Mouse (Mus musculus) thymus, adult 2 months (tissue): ENCODE results near the gene Ppfia2. TPM values are rescaled to one million over a fixed set of nuclear protein-coding genes. Genes with fewer than 3 reads are reported as not detected.

ENCODE experiments used
- DNase-seq: peaks from one replicate; pipeline ENCODE4 v3.0.0; 2021
- H3K27ac ChIP-seq: fragments of 200-500 bp; 2 replicates; pipeline ENCODE4 v1.5.1; 2012; ENCODE audit warnings: low read length, control low read depth; ENCODE audit not compliant: control insufficient read depth, insufficient read depth
- H3K27me3 ChIP-seq: fragments of 200-500 bp; 2 replicates; pipeline ENCODE4 v1.6.1; 2012; ENCODE audit warnings: mild to moderate bottlenecking, low read length, moderate library complexity, mixed read lengths; ENCODE audit not compliant: control insufficient read depth, insufficient read depth
- H3K36me3 ChIP-seq: fragments of 200-500 bp; 2 replicates; pipeline ENCODE4 v1.6.1; 2012; ENCODE audit warnings: mild to moderate bottlenecking, low read length, moderate library complexity; ENCODE audit not compliant: control insufficient read depth, insufficient read depth
- H3K4me1 ChIP-seq: fragments of 200-500 bp; replicated peaks from 2 replicates; pipeline ENCODE4 v1.6.1; 2012; ENCODE audit warnings: low read length; ENCODE audit not compliant: control insufficient read depth, insufficient read depth
- H3K4me3 ChIP-seq: fragments of 200-500 bp; 2 replicates; pipeline ENCODE4 v1.5.1; 2012; ENCODE audit warnings: mild to moderate bottlenecking, low read length, control low read depth, moderate library complexity; ENCODE audit not compliant: control insufficient read depth, insufficient read depth
- CTCF ChIP-seq: fragments of 200-500 bp; IDR thresholded peaks from 2 replicates; pipeline ENCODE4 v1.5.1; 2012; ENCODE audit warnings: mild to moderate bottlenecking, control low read depth, low read length, moderate library complexity, borderline replicate concordance; ENCODE audit not compliant: control insufficient read depth, poor library complexity, insufficient read depth; ENCODE audit errors: extremely low read depth
- POLR2A ChIP-seq: fragments of 200-500 bp; IDR thresholded peaks from 2 replicates; pipeline ENCODE4 v1.6.1; 2012; ENCODE audit warnings: mild to moderate bottlenecking, low read length, control low read depth, moderate library complexity; ENCODE audit not compliant: control insufficient read depth, poor library complexity, insufficient read depth; ENCODE audit errors: extremely low read depth
- WGBS: fragments of 180-500 bp; shearing (Covaris S2); methylation state at CpG from one replicate; pipeline ENCODE4 v1.1.7; 2018; 5-methylcytosine and 5-hydroxymethylcytosine counted together
- polyA plus RNA-seq: library from polyadenylated mRNA; depleted of rRNA; stranded (reverse); fragments of >200 nt; gene quantifications from 2 replicates; pipeline ENCODE4 v1.2.3, GENCODE M21; 2012

Gene Ppfia2
- polyA plus RNA-seq, 1 experiment = 0.01 TPM

- H3K27ac ChIP-seq = no peak overlapping the region
Observed at GRCm38 (mm10) chr10:106610222-106610621, 140.1 kb downstream of the Ppfia2 start.

GRCm38 (mm10) chr10:106618194-106618593 lies 148.1 kb downstream of the Ppfia2 start:
- no peaks in the 10 kb centered on the region for H3K36me3 ChIP-seq
- no peaks in the 10 kb centered on the region for H3K27me3 ChIP-seq
- TF ChIP-seq CTCF (no peak), POLR2A (no peak)
- 69% methylated on average over 1 of the region's 1 CpGs for WGBS
- H3K4me3 ChIP-seq = no peak overlapping the region
- DNase-seq = no peak
- H3K4me1 ChIP-seq = no peaks in the 10 kb centered on the region
- no peak overlapping the region for H3K27ac ChIP-seq

More at GRCm38 (mm10) chr10:106610222-106610621, 140.1 kb downstream of the Ppfia2 start:
- Histone ChIP-seq H3K36me3 (no peaks in the 10 kb centered on the region), H3K4me3 (no peak overlapping the region), H3K4me1 (no peaks in the 10 kb centered on the region), H3K27me3 (no peaks in the 10 kb centered on the region)
- 77% methylated on average over 3 of the region's 3 CpGs for WGBS
- TF ChIP-seq CTCF (no peak), POLR2A (no peak)
- no peak for DNase-seq

GRCm38 (mm10) chr10:106620952-106621351 lies 150.8 kb downstream of the Ppfia2 start:
- no peaks in the 10 kb centered on the region for H3K4me1 ChIP-seq
- H3K27me3 ChIP-seq = no peaks in the 10 kb centered on the region
- no peak overlapping the region for H3K4me3 ChIP-seq
- DNase-seq = no peak
- TF ChIP-seq CTCF = no peak
- no peak for TF ChIP-seq POLR2A
- H3K36me3 ChIP-seq = no peaks in the 10 kb centered on the region
- WGBS = 80% methylated on average over 1 of the region's 1 CpGs
- no peak overlapping the region for H3K27ac ChIP-seq

- H3K36me3 ChIP-seq = no peaks in the 10 kb centered on the region
- DNase-seq = no peak
- no peak overlapping the region for H3K27ac ChIP-seq
- 86% methylated on average over 10 of the region's 10 CpGs for WGBS
- H3K4me1 ChIP-seq = no peaks in the 10 kb centered on the region
- H3K4me3 ChIP-seq = no peak overlapping the region
- no peaks in the 10 kb centered on the region for H3K27me3 ChIP-seq
- no peak for TF ChIP-seq CTCF
- no peak for TF ChIP-seq POLR2A
Observed at GRCm38 (mm10) chr10:106623342-106623741, 153.2 kb downstream of the Ppfia2 start.

DNA sequence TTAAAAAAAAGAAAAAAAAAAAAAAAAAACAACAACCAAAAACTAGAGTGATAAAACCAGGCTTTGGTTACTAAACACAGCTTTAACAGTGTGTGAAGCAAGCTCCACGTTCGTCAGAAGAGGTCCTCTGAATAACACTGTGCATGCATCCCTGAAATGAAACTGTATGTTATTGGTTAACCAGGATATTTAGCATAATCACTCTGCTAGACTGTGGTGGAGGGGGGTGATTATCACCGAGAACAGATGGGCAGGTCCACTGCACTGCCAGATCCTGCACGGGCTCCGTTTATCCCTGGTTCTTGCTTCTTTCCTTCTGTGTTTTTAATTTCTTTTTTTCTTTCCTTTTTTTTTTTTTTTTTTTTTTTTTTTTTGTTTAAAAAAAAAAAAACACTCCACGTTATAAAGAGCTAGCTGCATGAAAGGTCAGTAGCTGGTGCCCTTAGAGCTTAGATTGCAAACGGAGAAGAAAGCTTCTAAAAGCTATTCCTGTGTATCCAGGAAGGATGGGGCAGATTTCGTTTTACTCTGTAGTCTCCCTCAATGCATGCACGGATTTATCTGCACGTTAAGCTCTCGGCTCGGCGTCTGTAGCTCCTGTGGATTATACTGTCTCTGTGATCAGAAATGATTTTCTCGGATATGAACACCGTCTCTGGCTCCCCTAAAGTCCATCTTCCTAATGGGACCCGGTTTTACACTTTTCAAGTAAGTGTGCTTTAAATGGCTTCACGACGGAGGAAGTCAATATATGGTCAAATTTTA lies 162.2 kb downstream of the Ppfia2 start:
- no peaks in the 10 kb centered on the region for H3K36me3 ChIP-seq
- H3K4me1 ChIP-seq = no peaks in the 10 kb centered on the region

GRCm38 (mm10) chr10:106633898-106634297 lies 163.8 kb downstream of the Ppfia2 start:
- no peak overlapping the region for H3K4me3 ChIP-seq
- WGBS = 87% methylated on average over 7 of the region's 7 CpGs
- no peak for DNase-seq
- no peaks in the 10 kb centered on the region for H3K27me3 ChIP-seq
- no peaks in the 10 kb centered on the region for H3K4me1 ChIP-seq
- TF ChIP-seq CTCF (no peak), POLR2A (no peak)
- H3K36me3 ChIP-seq = no peaks in the 10 kb centered on the region
- no peak overlapping the region for H3K27ac ChIP-seq

More for the DNA sequence above, 162.2 kb downstream of the Ppfia2 start:
- H3K27me3 ChIP-seq = no peaks in the 10 kb centered on the region
- 78% methylated on average over 18 of the region's 18 CpGs for WGBS
- no peak overlapping the region for H3K27ac ChIP-seq
- TF ChIP-seq POLR2A = no peak
- no peak for TF ChIP-seq CTCF
- DNase-seq = no peak
- H3K4me3 ChIP-seq = no peak overlapping the region
